Mouse (Mus musculus) lung, postnatal 36 days (tissue): ENCODE results near the gene Ssr2.
A peak's percentile ranks its signal among the peaks of the same experiment; 100 is the strongest.
"Not testable (repeated sequence)": the region's sequence is repeated elsewhere in the genome, so short reads cannot be mapped to it uniquely, and the experiment has no call there.

Source experiments
- DNase-seq: peaks from one replicate; pipeline ENCODE4 v3.0.0; 2022; ENCODE audit warnings: mixed read lengths

Ssr2 gene

DNA sequence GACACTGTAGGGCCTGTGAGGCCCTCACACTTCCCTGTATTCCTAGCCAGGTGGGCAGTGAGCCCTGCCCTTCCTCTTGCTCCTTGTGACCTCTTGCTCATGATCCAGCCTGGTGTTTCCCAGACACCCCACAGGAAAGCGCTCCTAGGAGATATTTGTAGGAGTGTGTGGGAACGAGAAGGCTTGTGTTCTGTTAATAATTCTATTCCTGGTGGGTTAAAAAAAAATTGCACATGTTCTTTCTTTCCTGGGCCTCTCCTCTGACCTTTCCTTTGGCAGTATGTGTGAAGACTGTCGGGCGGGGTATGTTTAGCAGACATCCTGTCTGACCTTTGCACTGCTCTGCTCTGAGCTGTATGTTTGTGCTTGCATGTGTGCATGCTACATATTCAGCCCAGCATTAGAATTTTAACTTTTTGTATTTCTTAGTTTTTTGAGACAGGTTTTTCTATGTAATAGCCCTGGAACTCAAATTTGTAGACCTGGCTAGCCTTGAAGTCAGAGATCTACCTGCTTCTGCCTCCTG is 9.1 kb upstream of the Ssr2 start:
- no peak for DNase-seq

DNA sequence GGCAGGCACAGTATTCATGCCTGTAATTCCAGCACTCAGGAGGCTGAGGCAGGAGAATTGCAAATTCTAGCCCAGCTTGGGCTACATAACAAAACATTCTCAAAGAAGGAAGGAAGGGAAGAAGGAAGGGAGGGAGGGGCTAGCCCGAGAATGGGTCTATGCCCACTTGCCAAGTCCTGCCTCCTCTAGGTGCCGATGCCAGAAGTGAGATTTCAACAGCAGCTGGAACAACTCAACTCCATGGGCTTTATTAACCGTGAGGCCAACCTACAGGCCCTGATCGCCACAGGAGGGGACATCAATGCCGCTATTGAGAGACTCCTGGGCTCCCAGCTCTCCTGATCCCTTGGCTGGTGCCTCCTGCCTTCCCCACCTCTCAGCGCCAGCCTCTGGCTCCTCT is 7.8 kb upstream of the Ssr2 start:
- peak; percentile 48 for DNase-seq

DNA sequence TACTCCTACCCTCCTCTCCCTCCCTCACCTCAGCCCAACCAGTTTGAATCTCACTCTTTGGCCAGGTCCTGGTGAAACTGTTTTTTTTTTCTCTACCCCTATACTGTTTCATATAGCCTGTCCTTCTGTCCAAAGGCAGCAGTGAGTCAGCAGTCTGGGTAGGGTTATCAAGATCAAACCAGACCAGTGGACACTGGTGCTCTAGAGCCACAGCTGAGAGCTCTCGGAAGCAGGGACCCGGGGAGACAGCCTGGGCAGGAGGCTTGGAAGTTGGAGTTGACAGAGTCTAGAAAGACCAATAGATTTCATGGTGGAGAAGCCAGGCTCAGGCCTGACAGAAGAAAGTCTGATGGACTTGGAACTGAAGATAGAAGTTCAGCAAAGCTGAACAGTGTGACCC is 7.1 kb upstream of the Ssr2 start:
- no peak for DNase-seq

- no peak for DNase-seq
Measured at GRCm38 (mm10) chr3:88569093-88569492, 6.6 kb upstream of the Ssr2 start.

DNA sequence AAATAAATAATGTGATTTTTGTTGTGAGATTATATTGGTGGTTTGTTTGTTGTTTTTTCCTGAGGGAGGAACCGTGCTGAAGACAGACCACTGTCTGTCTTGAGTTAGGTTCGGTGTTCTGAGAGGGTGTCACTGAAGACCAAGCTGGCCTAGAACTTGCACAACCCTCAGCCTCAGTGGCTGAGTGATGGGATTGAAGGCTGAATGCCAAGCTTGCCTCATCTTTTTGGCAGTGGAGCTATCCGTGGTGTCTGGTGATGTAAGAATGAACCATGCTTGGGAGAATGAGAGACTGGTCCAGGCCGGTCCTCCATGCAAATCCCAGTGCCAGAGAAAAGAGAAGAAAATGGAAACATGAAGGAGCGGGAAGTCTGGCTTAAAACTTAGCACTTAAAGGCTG is 6.0 kb upstream of the Ssr2 start:
- peak; percentile 27 for DNase-seq

DNA sequence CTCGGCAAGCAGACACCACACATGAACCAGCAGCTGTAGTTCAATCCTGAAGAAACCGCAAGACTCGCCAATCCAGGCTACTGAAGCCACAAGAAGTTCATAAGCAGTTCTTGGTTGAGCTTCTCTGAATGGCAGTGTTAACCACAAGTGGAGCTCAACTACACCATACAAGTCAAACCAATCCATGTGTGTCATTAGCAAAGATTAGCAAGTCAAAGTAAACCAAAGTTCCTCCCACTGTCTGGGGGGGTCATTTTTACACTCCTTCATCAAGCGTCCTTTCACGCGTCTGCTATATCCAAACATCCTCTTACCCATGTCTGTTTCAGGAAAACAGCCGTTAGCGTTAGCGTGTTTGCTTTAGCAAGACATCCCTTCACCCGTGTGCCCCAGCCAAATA is 5.3 kb upstream of the Ssr2 start:
- DNase-seq = no peak

DNA sequence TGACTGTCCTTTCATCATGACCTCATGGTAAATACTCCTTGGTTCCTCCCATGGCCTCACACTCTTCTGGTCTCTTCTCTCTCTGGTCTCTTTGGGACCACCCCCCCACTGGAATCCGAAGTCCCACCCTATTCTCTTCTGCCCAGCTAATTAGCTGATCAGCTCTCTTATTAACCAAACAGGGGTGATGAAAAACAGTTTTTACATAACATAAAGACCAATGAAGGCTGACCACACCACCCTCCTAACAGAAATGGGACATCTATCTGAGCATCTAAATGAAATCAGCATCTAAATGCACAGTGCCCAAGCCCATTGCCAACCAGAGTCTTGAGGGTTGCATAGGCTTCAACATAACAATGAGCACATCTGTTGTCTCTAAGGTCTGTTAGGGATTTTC is 3.8 kb upstream of the Ssr2 start:
- no peak for DNase-seq

GRCm38 (mm10) chr3:88572835-88573234 is 2.8 kb upstream of the Ssr2 start:
- no peak for DNase-seq

GRCm38 (mm10) chr3:88573810-88574209 is 1.9 kb upstream of the Ssr2 start:
- no peak for DNase-seq

- DNase-seq = not testable (repeated sequence)
Measured at GRCm38 (mm10) chr3:88577846-88578245, 2.2 kb downstream of the Ssr2 start.

DNA sequence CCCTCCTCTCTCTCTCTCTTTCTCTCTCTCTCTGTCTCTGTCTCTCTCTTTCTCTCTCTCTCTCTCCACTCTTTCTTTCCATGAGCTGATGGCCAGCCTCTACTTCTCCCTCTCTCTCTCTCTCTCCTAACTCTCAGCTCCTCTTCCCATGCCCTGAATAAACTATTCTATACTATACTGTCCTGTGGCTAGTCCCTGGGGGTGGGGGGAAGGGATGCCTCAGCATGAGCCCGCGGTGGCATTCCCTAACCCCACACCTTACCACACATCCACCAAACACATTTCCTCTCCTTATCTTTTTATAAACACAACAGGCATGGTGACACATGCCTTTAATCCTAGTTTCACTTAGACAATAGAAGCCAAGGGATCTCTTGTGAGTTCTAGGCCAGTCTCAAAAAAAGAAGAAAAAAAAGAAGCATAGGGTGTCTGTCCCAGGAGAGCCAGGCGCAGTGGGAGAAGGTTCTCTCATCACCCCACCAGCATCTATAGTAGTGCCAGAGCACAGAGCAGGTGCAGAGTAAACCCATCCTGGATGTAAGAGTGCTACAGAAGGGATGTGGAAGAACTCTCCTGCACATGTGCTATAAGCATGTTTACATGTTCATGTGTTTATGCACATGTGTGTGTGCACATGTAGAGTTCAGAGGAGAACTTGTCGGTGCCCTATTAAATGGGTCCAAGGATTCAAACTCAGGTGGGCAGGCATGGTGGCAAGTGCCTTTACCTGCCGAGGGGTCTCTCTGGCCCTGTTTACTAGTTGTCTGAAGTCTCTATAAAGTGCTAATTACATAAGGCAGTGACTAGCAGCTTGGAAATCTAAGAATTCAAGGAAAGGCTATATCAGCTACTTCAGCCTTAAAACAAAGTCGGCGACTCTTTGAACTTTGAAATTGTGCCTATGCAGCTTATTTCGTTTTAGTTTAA is 3.1 kb downstream of the Ssr2 start:
- no peak for DNase-seq

DNA sequence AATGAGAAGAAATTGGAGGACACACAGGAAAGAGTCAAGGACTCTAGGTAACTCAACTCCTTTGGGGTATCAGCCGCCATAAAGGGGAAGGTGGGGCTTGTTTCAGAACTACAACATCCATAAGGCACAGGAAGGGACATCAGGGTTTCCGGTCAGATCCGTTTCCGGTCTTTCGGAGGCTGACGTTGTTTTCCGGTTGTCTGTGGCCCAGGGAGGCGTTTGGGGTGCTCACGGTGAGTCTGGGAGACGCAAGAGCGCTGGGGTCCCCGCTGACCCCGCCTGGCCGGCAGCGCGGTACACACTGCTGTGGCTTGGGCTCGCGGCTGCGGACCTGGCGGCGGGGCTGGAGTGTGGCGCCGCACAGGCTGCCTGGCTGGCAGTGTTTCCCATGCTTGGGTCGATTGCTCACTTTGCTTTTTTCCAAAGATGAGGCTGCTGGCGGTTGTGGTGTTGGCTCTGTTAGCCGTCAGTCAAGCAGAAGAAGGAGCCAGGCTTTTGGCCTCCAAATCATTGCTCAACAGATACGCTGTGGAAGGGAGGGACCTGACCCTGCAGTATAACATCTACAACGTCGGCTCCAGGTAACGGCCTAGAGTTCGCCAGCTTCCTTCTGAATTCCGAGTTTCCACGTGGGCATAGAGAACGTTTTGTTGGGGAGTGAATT is 3.9 kb downstream of the Ssr2 start:
- DNase-seq = peak; percentile 90

DNA sequence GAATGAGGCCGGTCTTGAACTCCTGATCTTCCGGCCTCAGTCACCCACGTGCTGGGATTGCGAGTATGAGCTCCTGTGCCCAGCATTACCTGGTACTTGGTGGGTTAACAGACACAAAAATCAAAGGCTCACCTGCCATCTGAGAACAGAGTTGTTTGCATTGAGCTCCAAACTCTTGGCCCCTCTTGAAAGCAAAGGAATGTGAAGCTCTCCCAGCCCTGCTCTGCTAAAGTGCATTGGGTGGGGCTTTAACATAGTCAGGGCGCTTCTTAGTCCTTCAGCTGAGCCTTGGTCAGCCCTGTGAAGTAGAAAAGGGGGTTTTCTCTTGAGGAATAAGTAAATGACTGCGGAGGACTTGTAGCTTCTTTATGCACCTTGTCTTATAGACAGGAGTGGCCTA is 10.1 kb downstream of the Ssr2 start:
- DNase-seq = peak; percentile 54

GRCm38 (mm10) chr3:88586640-88587039 is 11.0 kb downstream of the Ssr2 start:
- no peak for DNase-seq

DNA sequence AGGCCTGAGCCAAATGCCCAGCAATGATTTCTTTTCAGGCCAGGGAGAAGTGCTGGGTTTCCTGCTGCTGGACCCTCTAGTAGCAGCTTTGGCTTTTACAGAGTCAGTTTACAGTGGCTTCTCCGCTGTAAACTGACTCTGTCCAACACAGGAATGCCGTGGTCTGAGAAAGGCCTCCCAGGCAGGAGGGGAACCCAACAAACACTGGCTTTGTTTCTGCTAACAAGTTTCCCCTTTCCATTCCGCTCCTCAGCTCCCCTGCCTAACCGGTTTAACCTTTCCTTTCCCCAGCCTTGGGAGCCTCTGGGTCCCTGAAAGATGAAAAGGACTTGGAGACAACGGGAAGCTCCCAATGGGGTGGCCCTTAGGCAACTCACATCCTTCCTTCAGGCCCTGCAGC is 14.6 kb downstream of the Ssr2 start:
- no peak for DNase-seq

GRCm38 (mm10) chr3:88591044-88591443 is 15.4 kb downstream of the Ssr2 start:
- peak; percentile 75 for DNase-seq

GRCm38 (mm10) chr3:88591950-88592731 is 16.5 kb downstream of the Ssr2 start:
- DNase-seq = peak; percentile 91

GRCm38 (mm10) chr3:88592942-88593576 is 17.4 kb downstream of the Ssr2 start:
- DNase-seq = peak; percentile 68

DNA sequence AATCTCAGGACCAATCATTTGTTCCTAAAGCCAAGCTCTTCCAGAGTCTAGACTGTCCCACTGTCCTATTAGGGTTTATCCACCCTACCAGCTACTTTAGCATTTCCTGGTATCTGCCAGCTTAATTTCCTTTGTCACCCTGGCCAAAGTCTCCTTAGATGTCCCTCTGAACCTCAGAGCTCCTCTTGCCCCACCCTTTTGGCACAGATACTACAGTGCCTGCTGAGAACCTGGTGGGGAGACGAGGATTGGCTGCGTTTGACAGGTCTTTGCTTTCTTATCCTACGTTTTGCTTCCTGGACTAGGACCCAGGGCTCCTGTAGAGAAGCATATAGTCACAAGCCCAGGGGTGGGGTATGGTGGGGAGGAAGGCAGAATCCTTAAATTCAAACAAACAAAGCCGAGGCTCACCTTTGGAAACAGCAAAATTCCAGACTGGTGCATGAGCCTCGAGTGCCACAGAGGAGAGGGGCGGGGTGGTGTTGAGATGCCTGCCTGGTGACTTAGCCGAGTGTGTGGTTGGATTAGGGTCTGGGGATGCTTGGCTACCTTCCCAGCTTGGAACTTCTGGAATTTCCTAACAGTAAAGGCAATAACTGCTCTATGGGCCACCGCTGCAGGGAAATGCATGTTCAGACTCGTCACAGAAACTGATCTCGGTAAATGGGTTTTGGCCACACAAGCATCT is 18.4 kb downstream of the Ssr2 start:
- peak; percentile 82 for DNase-seq

- DNase-seq = not testable (repeated sequence)
Measured at GRCm38 (mm10) chr3:88596547-88596946, 20.9 kb downstream of the Ssr2 start.

- DNase-seq = no peak
Measured at GRCm38 (mm10) chr3:88602466-88602865, 26.8 kb downstream of the Ssr2 start.

DNA sequence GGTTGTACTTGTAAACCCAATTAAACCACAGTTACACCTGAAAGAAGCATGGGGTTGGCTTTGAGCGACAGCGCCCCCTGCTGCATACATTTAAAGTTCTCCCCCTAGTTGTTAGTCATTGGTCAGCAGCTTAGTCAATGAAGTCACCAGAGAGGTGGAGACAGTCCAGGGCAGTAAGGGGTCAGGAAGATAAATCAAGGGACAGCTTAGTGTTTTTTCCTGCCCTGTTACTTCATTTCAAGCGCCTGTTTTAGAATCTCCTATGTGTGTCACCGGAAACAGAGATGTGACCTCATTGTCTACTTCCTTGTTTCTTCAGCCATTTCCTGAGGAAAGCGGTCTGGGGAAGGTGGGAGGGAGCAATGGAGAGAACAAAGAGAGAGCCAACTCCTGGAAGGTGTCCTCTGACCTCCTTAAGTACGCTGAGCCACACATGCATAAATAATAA is 28.1 kb downstream of the Ssr2 start:
- peak; percentile 93 for DNase-seq
